Mouse (Mus musculus) left cerebral cortex, adult 9 months (tissue): ENCODE results near the gene Pcsk4.
A peak's percentile ranks its signal among the peaks of the same experiment; 100 is the strongest.

Source experiments
- DNase-seq, 2 experiments: peaks; one replicate each; pipeline ENCODE4 v3.0.0; 2022; ENCODE audit warnings: low spot score in 2 of 2

Gene Pcsk4

GRCm38 (mm10) chr10:80329273-80330081, at the start of gene Pcsk4, which contains the start of gene Reep6:
Gene Pcsk4, minus strand, starts transcription at chr10:80329498.
Gene Reep6, plus strand, starts transcription at chr10:80329953.
- DNase-seq: peak; percentile 96 to 98

GRCm38 (mm10) chr10:80377716-80378115, 48.4 kb upstream of the Pcsk4 start:
- no peak for DNase-seq

- peak in 1 of 2 experiments; percentile 92 for DNase-seq
Observed at GRCm38 (mm10) chr10:80376160-80376559, 46.9 kb upstream of the Pcsk4 start.

- peak in 1 of 2 experiments; percentile 85 for DNase-seq
Observed at GRCm38 (mm10) chr10:80374063-80374462, 44.8 kb upstream of the Pcsk4 start.

- peak in 1 of 2 experiments; percentile 63 for DNase-seq
Observed at GRCm38 (mm10) chr10:80372706-80373105, 43.4 kb upstream of the Pcsk4 start.

- no peak for DNase-seq
Observed at GRCm38 (mm10) chr10:80371983-80372382, 42.7 kb upstream of the Pcsk4 start.

- peak in 1 of 2 experiments; percentile 70 for DNase-seq
Observed at GRCm38 (mm10) chr10:80371411-80371966, 42.2 kb upstream of the Pcsk4 start.

GRCm38 (mm10) chr10:80369995-80370747, 40.9 kb upstream of the Pcsk4 start:
- peak in 1 of 2 experiments; percentile 65 for DNase-seq

GRCm38 (mm10) chr10:80368392-80368791, 39.1 kb upstream of the Pcsk4 start:
- DNase-seq: no peak

- no peak for DNase-seq
Observed at GRCm38 (mm10) chr10:80367954-80368353, 38.7 kb upstream of the Pcsk4 start.

GRCm38 (mm10) chr10:80365736-80366135, 36.4 kb upstream of the Pcsk4 start:
- no peak for DNase-seq

GRCm38 (mm10) chr10:80363734-80364133, 34.4 kb upstream of the Pcsk4 start:
- DNase-seq: no peak

GRCm38 (mm10) chr10:80357994-80358639, 28.8 kb upstream of the Pcsk4 start:
- no peak for DNase-seq

- DNase-seq: peak in 1 of 2 experiments; percentile 59
Observed at GRCm38 (mm10) chr10:80357336-80357735, 28.0 kb upstream of the Pcsk4 start.

GRCm38 (mm10) chr10:80356737-80357136, 27.4 kb upstream of the Pcsk4 start:
- no peak for DNase-seq

- no peak for DNase-seq
Observed at GRCm38 (mm10) chr10:80356001-80356682, 26.8 kb upstream of the Pcsk4 start, which contains the start of gene Plk5. Gene Plk5, plus strand, starts transcription at chr10:80356459.

- no peak for DNase-seq
Observed at GRCm38 (mm10) chr10:80355431-80355830, 26.1 kb upstream of the Pcsk4 start.

- DNase-seq: no peak
Observed at GRCm38 (mm10) chr10:80352727-80353126, 23.4 kb upstream of the Pcsk4 start.

- DNase-seq: no peak
Observed at GRCm38 (mm10) chr10:80351896-80352295, 22.6 kb upstream of the Pcsk4 start.

- peak in 1 of 2 experiments; percentile 84 for DNase-seq
Observed at GRCm38 (mm10) chr10:80350292-80350691, 21.0 kb upstream of the Pcsk4 start.

- DNase-seq: no peak
Observed at GRCm38 (mm10) chr10:80348981-80349380, 19.7 kb upstream of the Pcsk4 start.
